Comparison of ENCODE assay signal across 13 mouse cellular contexts in the genomic region with DNA sequence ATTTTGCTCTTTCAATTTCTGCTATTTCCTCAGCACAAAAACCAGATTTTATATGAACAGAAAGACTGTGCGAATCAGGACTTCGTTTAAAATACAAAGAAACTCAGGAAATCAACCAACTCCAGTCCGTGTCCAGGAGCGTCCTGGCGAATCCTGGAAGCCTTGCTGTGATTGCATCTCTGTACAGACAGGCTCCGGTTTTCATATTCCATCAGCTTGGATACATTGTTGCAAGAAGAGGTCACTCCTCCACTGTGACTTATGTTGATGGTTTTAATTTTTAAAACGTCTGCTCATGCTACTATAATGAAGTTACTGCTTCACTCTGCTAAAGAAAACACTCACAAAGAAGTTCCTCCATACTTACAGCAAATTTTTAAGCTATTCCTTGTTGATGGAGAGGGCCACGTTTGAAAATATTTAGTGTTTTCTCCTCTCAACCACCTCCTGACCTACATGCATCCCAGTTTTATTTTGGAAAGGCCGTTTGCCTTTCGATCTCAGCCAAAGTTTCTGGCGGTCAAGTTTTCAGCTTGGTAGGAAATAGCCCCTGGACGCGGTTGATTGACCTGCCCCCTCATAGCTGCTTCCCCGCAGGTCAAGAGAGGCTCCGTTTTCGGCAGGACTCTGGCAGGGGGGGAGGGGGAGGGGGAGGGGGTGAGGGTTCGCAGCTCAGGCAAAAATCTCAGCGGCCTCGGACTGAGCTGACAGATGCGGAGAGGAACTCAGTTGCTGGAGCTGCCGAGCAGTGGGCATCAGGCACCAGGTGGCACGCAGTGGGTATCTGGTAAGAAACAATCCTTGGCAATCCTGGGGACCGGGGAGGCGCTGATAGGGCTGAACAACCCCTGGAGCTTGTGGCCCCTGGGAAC. TPM values are rescaled to one million over a fixed set of nuclear protein-coding genes. Genes with fewer than 3 reads are reported as not detected.
DNase-seq lines count a peak whose midpoint lies in the region; ATAC-seq lines count a peak whose summit lies in the region.
"Had no signal": no experiment of that assay in that cellular context is flagged by ENCODE, and none has a peak within 500 bp of the region (broad histone marks: within the 10 kb centered on the region; RNA-seq: fewer than 3 reads in every experiment).

No protein-coding gene starts in this region.

- DNase-seq in heart, adult 11 months, result peak; percentile 36
- DNase-seq in heart, postnatal 14 days, result no peak
- DNase-seq in Muller cell, postnatal 12 days (ENCODE audit: inconsistent ontology term), result peak; percentile 21
- no peak for DNase-seq in adipocyte (ENCODE audit: low spot score)
- no peak for DNase-seq in frontal cortex, postnatal 25 days (ENCODE audit: low spot score in 2 of 2)

- H3K27ac ChIP-seq in forebrain, embryonic 15.5 days (replicated peaks), result no peak overlapping the region
- H3K27ac ChIP-seq in midbrain, embryonic 15.5 days, result no peak overlapping the region

- H3K9ac ChIP-seq in forebrain, embryonic 15.5 days (replicated peaks), result no peak overlapping the region
- H3K9ac ChIP-seq in midbrain, embryonic 15.5 days, result no peak overlapping the region

- H3K36me3 ChIP-seq in forebrain, embryonic 15.5 days, result no peaks in the 10 kb centered on the region
- no peaks in the 10 kb centered on the region for H3K36me3 ChIP-seq in midbrain, embryonic 15.5 days (replicated peaks)

- no peak overlapping the region for H3K4me2 ChIP-seq in forebrain, embryonic 15.5 days (replicated peaks)
- H3K4me2 ChIP-seq in midbrain, embryonic 15.5 days, result 0 out of 2 replicates have a peak overlapping the region, but pooled peaks have one; percentile 4
- H3K4me2 ChIP-seq: liver, embryonic 11.5 days had no signal

- peaks cover 80% of the 10 kb centered on the region for H3K27me3 ChIP-seq in forebrain, embryonic 15.5 days
- H3K27me3 ChIP-seq in midbrain, embryonic 15.5 days (replicated peaks), result peaks cover 78% of the 10 kb centered on the region
- H3K27me3 ChIP-seq: Patski had no signal

- no peaks in the 10 kb centered on the region for H3K9me3 ChIP-seq in forebrain, embryonic 15.5 days
- no peaks in the 10 kb centered on the region for H3K9me3 ChIP-seq in midbrain, embryonic 15.5 days

- no peak overlapping the region for H3K4me3 ChIP-seq in forebrain, embryonic 15.5 days
- no peak overlapping the region for H3K4me3 ChIP-seq in midbrain, embryonic 15.5 days

- peaks cover 19% of the 10 kb centered on the region for H3K4me1 ChIP-seq in forebrain, embryonic 15.5 days
- peaks cover 12% of the 10 kb centered on the region for H3K4me1 ChIP-seq in midbrain, embryonic 15.5 days

- 0 out of 2 replicates have a peak, but pooled peaks have one; percentile 18 for ATAC-seq in forebrain, embryonic 15.5 days (replicated peaks)
- ATAC-seq in midbrain, embryonic 15.5 days (replicated peaks), result no peak; the same call in 1 of the 2 replicates
- no peak for ATAC-seq in erythroid progenitor cell, adult 5-6 weeks (replicated peaks; ENCODE audit: low FRiP score, poor library complexity, severe bottlenecking)
- ATAC-seq: Patski had no signal

- intact Hi-C loops in heart, postnatal 14 days (cut with DNase I), result no loop called here

- 1% methylated on average over 24 of the region's 24 CpGs for WGBS in forebrain, embryonic 15.5 days
- WGBS in midbrain, embryonic 15.5 days, result 1% methylated on average over 24 of the region's 24 CpGs

RNA-seq across cellular contexts. Expression of a gene that starts 4.1 kb away (rescaled TPM):
- under 1 TPM in 1 of 2 experiments, not detected in 1; 0.10 TPM for total RNA-seq in heart, postnatal 14 days (2021)
- 0.99 and 1.6 TPM in 2 replicates for polyA plus RNA-seq in forebrain, embryonic 15.5 days (2015; fragmentation: Nextera tagmentation; extraction: Ambion mirVana)
- 1.6 and 2.7 TPM in 2 replicates for polyA plus RNA-seq in midbrain, embryonic 15.5 days (2015; fragmentation: Nextera tagmentation; extraction: Ambion mirVana)
- not detected in 2 replicates for total RNA-seq in erythroid progenitor cell, adult 5-6 weeks (2015; ENCODE audit: low replicate concordance)
- not detected in 2 replicates for total RNA-seq in erythroid progenitor cell, adult 5-6 weeks (2017; ENCODE audit: low replicate concordance)
- total RNA-seq: adrenal gland, postnatal 4 days; megakaryocyte progenitor cell, adult 5-6 weeks had no signal
- polyA plus RNA-seq: intestine, embryonic 14.5 days; liver, embryonic 11.5 days had no signal

Comparison
In these comparisons a context has a peak if more than half of its experiments do, and no peak if none do; other contexts are left out.
1. DNase-seq: peak in heart, adult 11 months (single experiment) and Muller cell, postnatal 12 days (single experiment); none in heart, postnatal 14 days (0 of 2), adipocyte (single experiment) and frontal cortex, postnatal 25 days (0 of 2).